In genomic region chr5:5679459-5679858, GRCm38 (mm10) we compare ENCODE assay signal across 17 mouse cellular contexts.
"Had no signal": no experiment of that assay in that cellular context is flagged by ENCODE, and none has a peak within 500 bp of the region (broad histone marks: within the 10 kb centered on the region; RNA-seq: fewer than 3 reads in every experiment).

No protein-coding gene starts in this region.

- H3K4me2 ChIP-seq: liver, embryonic 12.5 days; lung, embryonic 14.5 days had no signal

- H3K9ac ChIP-seq: liver, embryonic 12.5 days; liver, embryonic 14.5 days; lung, embryonic 14.5 days had no signal

- H3K4me1 ChIP-seq: liver, embryonic 12.5 days; midbrain, embryonic 10.5 days had no signal

- H3K27ac ChIP-seq: liver, embryonic 12.5 days; liver, embryonic 14.5 days; midbrain, embryonic 10.5 days had no signal

- DNase-seq: lung, adult 18-20 months; lung, embryonic 14.5 days; lung, postnatal 10 days; lung, postnatal 4 days; midbrain, embryonic 14.5 days; retina, postnatal 1 day; right cerebral cortex, adult 18-20 months; right cerebral cortex, postnatal 25 days; right cerebral cortex, postnatal 4 days; spleen, adult 18-20 months; thymus, adult 18-20 months; thymus, postnatal 14 days; thymus, postnatal 36 days had no signal

- ATAC-seq: liver, embryonic 12.5 days had no signal

- H3K4me3 ChIP-seq: liver, embryonic 12.5 days; midbrain, embryonic 10.5 days; myocyte had no signal

- H3K9me3 ChIP-seq: liver, embryonic 12.5 days; midbrain, embryonic 10.5 days had no signal

- H3K36me3 ChIP-seq: liver, embryonic 12.5 days had no signal

- H3K27me3 ChIP-seq: liver, embryonic 12.5 days had no signal
